Mouse (Mus musculus) macrophage (primary cell): ENCODE measurements around the gene Dclre1a. TPM values are rescaled to one million over a fixed set of nuclear protein-coding genes. Genes with fewer than 3 reads are reported as not detected.

Experiments used
- H3K27ac ChIP-seq: fragments of 350-480 bp; formaldehyde crosslinking; 2 replicates; pipeline ENCODE4 v1.9.0; 2021
- H3K36me3 ChIP-seq: fragments of 350-480 bp; formaldehyde crosslinking; 2 replicates; pipeline ENCODE4 v1.9.0; 2021; ENCODE audit errors: inconsistent target
- H3K4me3 ChIP-seq: fragments of 350-480 bp; formaldehyde crosslinking; 2 replicates; pipeline ENCODE4 v1.9.0; 2021; ENCODE audit errors: inconsistent target
- H3K79me2 ChIP-seq: fragments of 350-480 bp; formaldehyde crosslinking; 2 replicates; pipeline ENCODE4 v1.9.0; 2021; ENCODE audit errors: inconsistent target
- WGBS: methylation state at CpG from one replicate; pipeline ENCODE4 v1.1.7; 2026; ENCODE audit warnings: inconsistent platforms; ENCODE audit not compliant: missing documents; 5-methylcytosine and 5-hydroxymethylcytosine counted together
- polyA plus RNA-seq: library from polyadenylated mRNA; stranded (reverse); fragments of 250-400 nt; gene quantifications from 3 replicates; pipeline ENCODE4 v1.2.4, GENCODE M21; 2018; ENCODE audit warnings: inconsistent platforms

The Dclre1a gene
- polyA plus RNA-seq, 1 experiment from 2014 or later: 18.5 TPM

GRCm38 (mm10) chr19:56484630-56485375 lies 63.2 kb downstream of the Dclre1a start:
- no peaks in the 10 kb centered on the region for H3K79me2 ChIP-seq
- no peak overlapping the region for H3K4me3 ChIP-seq
- 89% methylated on average over 13 of the region's 13 CpGs for WGBS
- H3K36me3 ChIP-seq: no peaks in the 10 kb centered on the region
- no peak overlapping the region for H3K27ac ChIP-seq

Other genes with a start within 250 kb of the Dclre1a start
- 0.38 to 0.87 TPM (median 0.82 TPM) in 3 replicates for gene Nrap, start 158.2 kb downstream of the Dclre1a start, polyA plus RNA-seq
- gene Casp7, start 151.1 kb downstream of the Dclre1a start, polyA plus RNA-seq: 21.3 to 42.3 TPM (median 28.0 TPM) in 3 replicates
- gene Plekhs1, start 86.6 kb downstream of the Dclre1a start, polyA plus RNA-seq: not detected in 3 replicates
- gene Nhlrc2, start within 50 bp of the Dclre1a start, polyA plus RNA-seq: 5.8 to 7.3 TPM (median 6.6 TPM) in 3 replicates
- gene Adrb1, start 174.0 kb upstream of the Dclre1a start, polyA plus RNA-seq: 0.16 to 0.89 TPM (median 0.19 TPM) in 3 replicates